27 mouse cellular contexts compared by ENCODE assay signal in genomic region chr2:103511042-103511441, GRCm38 (mm10).
"Had no signal": no experiment of that assay in that cellular context is flagged by ENCODE, and none has a peak within 500 bp of the region (broad histone marks: within the 10 kb centered on the region; RNA-seq: fewer than 3 reads in every experiment).

No protein-coding gene starts in this region.

- H3K27me3 ChIP-seq: limb, embryonic 12.5 days; limb, embryonic 13.5 days; limb, embryonic 15.5 days; liver, embryonic 13.5 days; liver, embryonic 15.5 days; lung, embryonic 15.5 days; midbrain, embryonic 12.5 days; midbrain, embryonic 13.5 days; midbrain, embryonic 15.5 days had no signal

- H3K4me2 ChIP-seq: limb, embryonic 12.5 days; limb, embryonic 13.5 days; limb, embryonic 15.5 days; liver, embryonic 13.5 days; liver, embryonic 15.5 days; lung, embryonic 14.5 days; lung, embryonic 15.5 days; midbrain, embryonic 11.5 days; midbrain, embryonic 12.5 days; midbrain, embryonic 13.5 days; midbrain, embryonic 15.5 days had no signal

- H3K36me3 ChIP-seq: limb, embryonic 10.5 days; limb, embryonic 12.5 days; limb, embryonic 13.5 days; limb, embryonic 15.5 days; liver, embryonic 13.5 days; liver, embryonic 15.5 days; lung, embryonic 15.5 days; midbrain, embryonic 10.5 days; midbrain, embryonic 12.5 days; midbrain, embryonic 13.5 days; midbrain, embryonic 15.5 days had no signal

- ATAC-seq: lung, postnatal 0 days; midbrain, embryonic 13.5 days; midbrain, embryonic 15.5 days; midbrain, embryonic 16.5 days had no signal

- H3K9ac ChIP-seq: limb, embryonic 12.5 days; limb, embryonic 13.5 days; limb, embryonic 15.5 days; liver, embryonic 13.5 days; liver, embryonic 14.5 days; liver, embryonic 15.5 days; lung, embryonic 14.5 days; lung, embryonic 15.5 days; midbrain, embryonic 12.5 days; midbrain, embryonic 13.5 days; midbrain, embryonic 15.5 days had no signal

- DNase-seq: layer of hippocampus, postnatal 36 days; left cerebral cortex, postnatal 4 days; liver; liver, embryonic 13.5 days; lung, adult 2 months; lung, embryonic 14.5 days; lung, postnatal 14 days; lung, postnatal 4 days; midbrain, embryonic 14.5 days had no signal

- H3K4me1 ChIP-seq: limb, embryonic 10.5 days; limb, embryonic 12.5 days; limb, embryonic 13.5 days; limb, embryonic 15.5 days; liver, embryonic 15.5 days; lung, embryonic 15.5 days; midbrain, embryonic 10.5 days; midbrain, embryonic 12.5 days; midbrain, embryonic 13.5 days; midbrain, embryonic 15.5 days had no signal

- H3K4me3 ChIP-seq: left cerebral cortex, adult 2 months; limb, embryonic 10.5 days; limb, embryonic 12.5 days; limb, embryonic 13.5 days; limb, embryonic 15.5 days; liver, embryonic 13.5 days; liver, embryonic 15.5 days; lung, embryonic 15.5 days; megakaryocyte, embryonic 14.5 days; midbrain, embryonic 10.5 days; midbrain, embryonic 12.5 days; midbrain, embryonic 13.5 days; midbrain, embryonic 15.5 days; myocyte had no signal

- H3K27ac ChIP-seq: left cerebral cortex, adult 2 months; limb, embryonic 10.5 days; limb, embryonic 12.5 days; limb, embryonic 13.5 days; limb, embryonic 15.5 days; liver, embryonic 13.5 days; liver, embryonic 14.5 days; liver, embryonic 15.5 days; lung, embryonic 15.5 days; macrophage; midbrain, embryonic 10.5 days; midbrain, embryonic 12.5 days; midbrain, embryonic 13.5 days; midbrain, embryonic 15.5 days had no signal

- H3K9me3 ChIP-seq: limb, embryonic 10.5 days; limb, embryonic 12.5 days; limb, embryonic 13.5 days; limb, embryonic 15.5 days; liver, embryonic 13.5 days; liver, embryonic 15.5 days; lung, embryonic 15.5 days; megakaryocyte, embryonic 14.5 days; midbrain, embryonic 12.5 days; midbrain, embryonic 13.5 days; midbrain, embryonic 15.5 days had no signal
